Mouse (Mus musculus): ENCODE measurements around the gene Zfp644. TPM values are rescaled to one million over a fixed set of nuclear protein-coding genes. Genes with fewer than 3 reads are reported as not detected.

Gene Zfp644
- total RNA-seq, 2 experiments from 2014 or later = 116 to 190 TPM

- no peak for ATAC-seq (replicated peaks; ENCODE audit: low FRiP score, poor library complexity, severe bottlenecking)
Observed at GRCm38 (mm10) chr5:106607081-106607480, 90.0 kb downstream of the Zfp644 start.

GRCm38 (mm10) chr5:106605096-106605495 lies 92.0 kb downstream of the Zfp644 start:
- ATAC-seq (replicated peaks; ENCODE audit: low FRiP score, poor library complexity, severe bottlenecking) = no peak

- no peak for ATAC-seq (replicated peaks; ENCODE audit: low FRiP score, poor library complexity, severe bottlenecking)
Observed at GRCm38 (mm10) chr5:106604381-106604780, 92.7 kb downstream of the Zfp644 start.

DNA sequence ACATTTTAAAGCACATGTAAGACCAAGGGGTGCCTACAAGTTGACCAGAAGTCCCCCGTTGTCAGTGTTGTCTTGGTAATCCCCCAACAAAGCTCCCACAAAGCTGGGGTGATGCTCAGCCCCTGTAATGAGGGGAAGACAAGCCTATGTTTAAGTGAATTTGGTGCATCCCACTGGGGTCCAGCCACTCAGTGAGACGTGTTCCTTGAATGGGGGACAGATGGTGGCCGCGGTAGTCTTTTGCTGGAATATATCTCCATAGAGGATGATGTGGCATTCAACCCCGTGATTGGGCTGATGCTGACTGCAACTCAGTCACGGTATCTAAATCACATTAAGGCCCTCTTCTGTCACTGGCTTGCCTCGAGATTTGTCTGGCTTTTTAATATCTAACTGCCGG lies 97.6 kb downstream of the Zfp644 start:
- no peak for ATAC-seq (replicated peaks; ENCODE audit: low FRiP score, poor library complexity, severe bottlenecking)

DNA sequence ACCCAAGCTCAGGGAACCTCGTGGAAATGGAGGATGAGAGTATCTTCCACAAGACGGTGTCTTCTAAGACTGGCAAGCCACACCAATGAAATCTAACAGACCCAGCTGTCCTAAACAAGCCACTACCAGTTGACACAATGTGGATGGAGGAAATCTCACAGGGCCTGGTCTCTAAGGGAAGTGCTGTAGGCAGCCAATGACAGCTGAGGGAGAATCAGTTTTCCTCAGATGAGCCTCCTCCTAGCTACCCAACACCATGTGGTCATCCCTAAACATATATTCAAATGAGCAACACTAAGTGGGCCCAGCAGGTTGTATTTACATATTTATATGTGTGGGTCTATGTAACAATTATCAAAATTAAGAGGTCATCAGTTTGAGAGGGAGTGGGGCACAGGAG lies 99.6 kb downstream of the Zfp644 start:
- no peak for ATAC-seq (replicated peaks; ENCODE audit: low FRiP score, poor library complexity, severe bottlenecking)

- no peak for ATAC-seq (replicated peaks; ENCODE audit: low FRiP score, poor library complexity, severe bottlenecking)
Observed at GRCm38 (mm10) chr5:106594388-106594787, 102.7 kb downstream of the Zfp644 start.

GRCm38 (mm10) chr5:106590686-106591085 lies 106.4 kb downstream of the Zfp644 start:
- no peak for ATAC-seq (replicated peaks; ENCODE audit: low FRiP score, poor library complexity, severe bottlenecking)

- ATAC-seq (replicated peaks; ENCODE audit: low FRiP score, poor library complexity, severe bottlenecking) = no peak
Observed at GRCm38 (mm10) chr5:106589670-106590069, 107.4 kb downstream of the Zfp644 start.

DNA sequence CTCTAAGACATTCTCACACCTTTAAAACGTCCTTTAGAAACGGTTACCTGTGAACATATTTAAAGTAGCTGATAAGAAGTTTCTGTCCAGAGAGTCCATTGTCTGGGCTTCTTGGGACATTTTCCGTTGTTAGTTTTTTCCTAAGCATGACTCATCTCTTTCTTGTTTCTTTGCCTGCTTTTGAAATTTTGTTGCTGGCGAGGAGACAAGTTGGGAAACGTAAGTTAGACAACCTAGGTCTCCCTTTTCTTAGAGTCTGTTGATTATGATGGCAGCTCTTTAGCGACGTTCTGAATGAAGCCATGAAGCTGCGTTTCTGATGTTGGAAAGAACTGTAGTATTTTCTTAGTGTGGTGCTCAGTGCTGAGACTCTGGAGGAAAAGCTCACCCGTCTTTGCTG lies 108.1 kb downstream of the Zfp644 start:
- no peak for ATAC-seq (replicated peaks; ENCODE audit: low FRiP score, poor library complexity, severe bottlenecking)

- ATAC-seq (replicated peaks; ENCODE audit: low FRiP score, poor library complexity, severe bottlenecking) = no peak
Observed at GRCm38 (mm10) chr5:106580943-106581342, 116.1 kb downstream of the Zfp644 start.

GRCm38 (mm10) chr5:106577237-106577888 lies 119.7 kb downstream of the Zfp644 start:
- no peak for ATAC-seq (replicated peaks; ENCODE audit: low FRiP score, poor library complexity, severe bottlenecking)

DNA sequence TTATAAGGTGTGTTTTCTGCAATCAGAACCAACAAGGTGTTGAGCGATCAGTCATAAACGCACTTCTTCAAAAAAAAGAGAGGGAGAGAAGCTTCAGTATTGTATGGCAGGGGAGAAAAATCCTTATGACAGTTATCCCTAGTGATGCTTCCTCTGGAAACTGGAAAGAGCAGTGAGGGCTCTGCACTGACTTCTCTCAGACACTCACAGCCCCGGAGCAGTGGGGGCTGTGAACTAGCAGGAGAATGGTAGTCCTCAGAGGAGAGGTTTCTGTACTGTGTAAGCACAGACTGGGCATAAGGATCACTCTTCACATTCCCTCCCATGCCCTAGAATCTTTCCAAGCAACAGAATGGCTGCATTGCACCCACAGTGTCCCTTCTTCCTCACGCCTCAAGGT lies 122.0 kb downstream of the Zfp644 start:
- no peak for ATAC-seq (replicated peaks; ENCODE audit: low FRiP score, poor library complexity, severe bottlenecking)

DNA sequence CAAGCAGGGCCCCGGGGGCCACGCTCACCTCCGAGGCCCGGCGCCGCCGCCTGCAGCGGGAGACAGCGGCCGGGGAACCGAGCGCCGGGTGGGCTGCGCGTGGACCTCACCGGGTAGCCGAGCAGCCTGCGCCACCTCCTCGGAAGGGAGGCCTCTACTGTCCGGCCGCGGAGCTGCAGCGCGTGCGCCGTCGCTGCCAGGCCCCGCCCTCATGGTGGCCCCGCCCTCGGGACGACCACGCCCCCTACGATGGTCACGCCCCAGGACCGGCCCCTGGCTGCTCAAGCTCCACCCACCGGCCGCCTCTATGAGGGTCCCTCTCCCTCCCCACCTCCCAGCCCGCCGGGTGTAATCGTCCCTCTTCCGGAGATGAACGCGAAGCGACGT lies 122.5 kb downstream of the Zfp644 start:
- ATAC-seq (replicated peaks; ENCODE audit: low FRiP score, poor library complexity, severe bottlenecking) = peak; percentile 71

GRCm38 (mm10) chr5:106573742-106574559 lies 123.1 kb downstream of the Zfp644 start:
- no peak for ATAC-seq (replicated peaks; ENCODE audit: low FRiP score, poor library complexity, severe bottlenecking)

Other genes with a start within 250 kb of the Zfp644 start
- gene Barhl2, start 239.1 kb downstream of the Zfp644 start, total RNA-seq (2015; ENCODE audit: low replicate concordance) = not detected in 2 replicates
- gene Barhl2, start 239.1 kb downstream of the Zfp644 start, total RNA-seq (2017; ENCODE audit: low replicate concordance) = not detected in 2 replicates
- not detected in 2 replicates for gene Gm17304, start 88.2 kb downstream of the Zfp644 start, total RNA-seq (2015; ENCODE audit: low replicate concordance)
- not detected in 2 replicates for gene Gm17304, start 88.2 kb downstream of the Zfp644 start, total RNA-seq (2017; ENCODE audit: low replicate concordance)
- gene Hfm1, start 229.0 kb upstream of the Zfp644 start, total RNA-seq (2015; ENCODE audit: low replicate concordance) = 5.0 TPM in 1 of 2 replicates, not detected in the other
- not detected in 2 replicates for gene Hfm1, start 229.0 kb upstream of the Zfp644 start, total RNA-seq (2017; ENCODE audit: low replicate concordance)